12 mouse cellular contexts compared by ENCODE assay signal in the genomic region with DNA sequence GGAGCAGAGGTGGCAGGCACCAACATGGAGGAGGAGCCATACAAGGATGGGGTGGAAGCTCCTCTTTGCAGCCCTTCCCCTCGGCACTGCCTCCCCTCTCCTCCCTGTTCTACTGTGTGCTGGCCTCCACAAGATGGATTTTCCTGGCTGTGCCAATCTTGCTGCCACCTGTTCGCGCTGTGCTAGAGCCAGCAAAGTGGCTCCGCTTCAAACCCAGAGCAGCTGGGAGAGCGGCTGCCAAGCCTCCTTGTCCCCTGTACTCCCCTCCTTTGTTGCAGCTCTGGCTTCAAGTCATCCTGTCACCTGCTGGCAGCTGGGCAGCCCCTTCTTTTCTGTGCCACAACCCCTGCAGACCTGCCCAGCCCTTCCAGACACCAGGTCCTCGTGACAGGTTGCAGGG. TPM values are rescaled to one million over a fixed set of nuclear protein-coding genes. Genes with fewer than 3 reads are reported as not detected.
DNase-seq lines count a peak whose midpoint lies in the region; ATAC-seq lines count a peak whose summit lies in the region.
"Had no signal": no experiment of that assay in that cellular context is flagged by ENCODE, and none has a peak within 500 bp of the region (broad histone marks: within the 10 kb centered on the region; RNA-seq: fewer than 3 reads in every experiment).

No protein-coding gene starts in this region.

- peak; percentile 48 for DNase-seq in gastrocnemius, postnatal 14 days
- DNase-seq in gastrocnemius, adult 8-10 months (ENCODE audit: low spot score in 2 of 2) = no peak
- peak; percentile 64 for DNase-seq in cerebellum, adult 11-12 months
- DNase-seq in left cerebral cortex, postnatal 14 days (ENCODE audit: low spot score in 2 of 2) = peak; percentile 67 to 84
- no peak for DNase-seq in embryo, embryonic 10 days (ENCODE audit: low spot score)
- no peak for DNase-seq in ovary, adult 18-20 months (ENCODE audit: low spot score)
- DNase-seq in ovary, postnatal 10 days (ENCODE audit: low spot score) = no peak
- DNase-seq: heart, adult 18-20 months; lung, adult 18-20 months; midbrain, embryonic 14.5 days had no signal

- WGBS in forebrain, embryonic 16.5 days = 38% methylated on average over 6 of the region's 6 CpGs

- peak overlapping the region; percentile 39; the same call in 1 of the 2 replicates for H3K27ac ChIP-seq in forebrain, embryonic 16.5 days (ENCODE audit: low read length)
- H3K27ac ChIP-seq: embryonic facial prominence, embryonic 15.5 days had no signal

- intact Hi-C loops in gastrocnemius, postnatal 14 days (cut with DNase I; ENCODE audit: low total_unique reads) = no loop called here
- intact Hi-C loops in left cerebral cortex, postnatal 14 days (cut with DNase I) = loop anchor here (5.0 kb wide), 1 partner anchor 129 kb away; no protein-coding TSS in a partner anchor

- H3K36me3 ChIP-seq in forebrain, embryonic 16.5 days (ENCODE audit: control insufficient read depth, insufficient read depth) = no peaks in the 10 kb centered on the region
- H3K36me3 ChIP-seq: embryonic facial prominence, embryonic 15.5 days had no signal

- no peaks in the 10 kb centered on the region for H3K27me3 ChIP-seq in forebrain, embryonic 16.5 days (replicated peaks; ENCODE audit: control insufficient read depth, insufficient read depth, low read length)

- H3K4me3 ChIP-seq in forebrain, embryonic 16.5 days (replicated peaks; ENCODE audit: low read length) = no peak overlapping the region
- H3K4me3 ChIP-seq: embryonic facial prominence, embryonic 15.5 days had no signal

- ATAC-seq in forebrain, embryonic 16.5 days = peak; percentile 86

- no peak overlapping the region for H3K9ac ChIP-seq in forebrain, embryonic 16.5 days (replicated peaks; ENCODE audit: low read depth, low read length)
- H3K9ac ChIP-seq: embryonic facial prominence, embryonic 15.5 days had no signal

- H3K4me2 ChIP-seq in forebrain, embryonic 16.5 days (ENCODE audit: low read length) = no peak overlapping the region
- H3K4me2 ChIP-seq: embryonic facial prominence, embryonic 15.5 days had no signal

- no peaks in the 10 kb centered on the region for H3K9me3 ChIP-seq in forebrain, embryonic 16.5 days (ENCODE audit: control insufficient read depth, low read length)
- H3K9me3 ChIP-seq: embryonic facial prominence, embryonic 15.5 days had no signal

- peaks cover 36% of the 10 kb centered on the region for H3K4me1 ChIP-seq in forebrain, embryonic 16.5 days (replicated peaks; ENCODE audit: control insufficient read depth, insufficient read depth, low read length)
- H3K4me1 ChIP-seq: embryonic facial prominence, embryonic 15.5 days had no signal

RNA-seq across cellular contexts. Expression of a gene that starts 13.0 kb away (rescaled TPM):
- total RNA-seq in gastrocnemius, postnatal 14 days (2021) = 1 to 10 TPM; 3.5 to 4.2 TPM
- total RNA-seq in gastrocnemius, adult 8-10 months (2022) = 10 to 100 TPM in 2 of 4 experiments, 1 to 10 TPM in 2; 8.6 to 10.9 (median 10.2) TPM
- polyA plus RNA-seq in forebrain, embryonic 16.5 days (2015; fragmentation: Nextera tagmentation; extraction: Ambion mirVana) = 16.4 and 18.5 TPM in 2 replicates
- 10 to 100 TPM; 66.0 to 78.0 TPM for total RNA-seq in left cerebral cortex, postnatal 14 days (2021)

Comparison
In these comparisons a context has a peak if more than half of its experiments do, and no peak if none do; other contexts are left out.
1. DNase-seq: peak in gastrocnemius, postnatal 14 days (single experiment), cerebellum, adult 11-12 months (single experiment) and left cerebral cortex, postnatal 14 days (2 of 2); none in gastrocnemius, adult 8-10 months (0 of 2), embryo, embryonic 10 days (single experiment), ovary, adult 18-20 months (single experiment) and ovary, postnatal 10 days (single experiment).
2. RNA of a gene that starts 13.0 kb away (total RNA-seq): 66.0 to 78.0 TPM in left cerebral cortex, postnatal 14 days; 8.6 to 10.9 TPM in gastrocnemius, adult 8-10 months and 3.5 to 4.2 TPM in gastrocnemius, postnatal 14 days; every median in the first group is over 4 times any median in the second.